Mouse (Mus musculus): ENCODE measurements around the gene Wdr54.

The Wdr54 gene

GRCm38 (mm10) chr6:83101688-83102556 is 54.3 kb downstream of the Wdr54 start:
- DNase-seq = peak; percentile 84

- DNase-seq = peak; percentile 92
Observed at GRCm38 (mm10) chr6:83101316-83101687, 54.9 kb downstream of the Wdr54 start, which contains the start of the genes Ccdc142 and Gm42688. Gene Ccdc142 (plus strand): TSS chr6:83101601. Gene Gm42688 (plus strand): TSS chr6:83101617.
